Mouse (Mus musculus) neural tube, embryonic 13.5 days (tissue): ENCODE results near the gene Txn2. TPM values are rescaled to one million over a fixed set of nuclear protein-coding genes. Genes with fewer than 3 reads are reported as not detected.

Experiments
- ATAC-seq: fragments of 200-750 bp; cut with Nextera tagmentation; 2 replicates; pipeline ENCODE4 v1.8.0; 2017; ENCODE audit warnings: low read depth, mild to moderate bottlenecking, moderate TSS enrichment, moderate library complexity
- H3K27ac ChIP-seq: fragments of 300-500 bp; sonication (generic); replicated peaks from 2 replicates; pipeline ENCODE4 v1.5.1; 2015; ENCODE audit warnings: moderate library complexity, mild to moderate bottlenecking, inconsistent platforms
- H3K27me3 ChIP-seq: fragments of 300-500 bp; sonication (generic); 2 replicates; pipeline ENCODE4 v1.6.1; 2015; ENCODE audit warnings: mild to moderate bottlenecking, inconsistent platforms
- H3K36me3 ChIP-seq: fragments of 300-500 bp; sonication (generic); 2 replicates; pipeline ENCODE4 v1.6.1; 2015; ENCODE audit warnings: mild to moderate bottlenecking, inconsistent platforms
- H3K4me1 ChIP-seq: fragments of 300-500 bp; sonication (generic); replicated peaks from 2 replicates; pipeline ENCODE4 v1.6.1; 2015; ENCODE audit warnings: inconsistent platforms
- H3K4me2 ChIP-seq: fragments of 300-500 bp; sonication (generic); 2 replicates; pipeline ENCODE4 v1.6.1; 2015; ENCODE audit warnings: inconsistent platforms, mild to moderate bottlenecking, moderate library complexity
- H3K4me3 ChIP-seq: fragments of 300-500 bp; sonication (generic); 2 replicates; pipeline ENCODE4 v1.5.1; 2015; ENCODE audit warnings: mild to moderate bottlenecking, inconsistent platforms
- H3K9ac ChIP-seq: fragments of 300-500 bp; sonication (generic); 2 replicates; pipeline ENCODE4 v1.6.1; 2015; ENCODE audit warnings: moderate library complexity, mild to moderate bottlenecking, inconsistent platforms
- H3K9me3 ChIP-seq: fragments of 300-500 bp; sonication (generic); 2 replicates; pipeline ENCODE4 v1.6.1; 2016; ENCODE audit warnings: inconsistent platforms
- WGBS: fragments of 180-500 bp; shearing (Covaris S2); methylation state at CpG from one replicate; pipeline ENCODE4 v1.1.7; 2015; 5-methylcytosine and 5-hydroxymethylcytosine counted together
- polyA plus RNA-seq: library from polyadenylated mRNA; unstranded; fragments of >200 nt; fragmentation: Nextera tagmentation; extraction: Ambion mirVana; gene quantifications from 2 replicates; pipeline ENCODE4 v1.2.1, GENCODE M21; 2015

Txn2 gene
- polyA plus RNA-seq, 1 experiment from 2014 or later, result 209 TPM

DNA sequence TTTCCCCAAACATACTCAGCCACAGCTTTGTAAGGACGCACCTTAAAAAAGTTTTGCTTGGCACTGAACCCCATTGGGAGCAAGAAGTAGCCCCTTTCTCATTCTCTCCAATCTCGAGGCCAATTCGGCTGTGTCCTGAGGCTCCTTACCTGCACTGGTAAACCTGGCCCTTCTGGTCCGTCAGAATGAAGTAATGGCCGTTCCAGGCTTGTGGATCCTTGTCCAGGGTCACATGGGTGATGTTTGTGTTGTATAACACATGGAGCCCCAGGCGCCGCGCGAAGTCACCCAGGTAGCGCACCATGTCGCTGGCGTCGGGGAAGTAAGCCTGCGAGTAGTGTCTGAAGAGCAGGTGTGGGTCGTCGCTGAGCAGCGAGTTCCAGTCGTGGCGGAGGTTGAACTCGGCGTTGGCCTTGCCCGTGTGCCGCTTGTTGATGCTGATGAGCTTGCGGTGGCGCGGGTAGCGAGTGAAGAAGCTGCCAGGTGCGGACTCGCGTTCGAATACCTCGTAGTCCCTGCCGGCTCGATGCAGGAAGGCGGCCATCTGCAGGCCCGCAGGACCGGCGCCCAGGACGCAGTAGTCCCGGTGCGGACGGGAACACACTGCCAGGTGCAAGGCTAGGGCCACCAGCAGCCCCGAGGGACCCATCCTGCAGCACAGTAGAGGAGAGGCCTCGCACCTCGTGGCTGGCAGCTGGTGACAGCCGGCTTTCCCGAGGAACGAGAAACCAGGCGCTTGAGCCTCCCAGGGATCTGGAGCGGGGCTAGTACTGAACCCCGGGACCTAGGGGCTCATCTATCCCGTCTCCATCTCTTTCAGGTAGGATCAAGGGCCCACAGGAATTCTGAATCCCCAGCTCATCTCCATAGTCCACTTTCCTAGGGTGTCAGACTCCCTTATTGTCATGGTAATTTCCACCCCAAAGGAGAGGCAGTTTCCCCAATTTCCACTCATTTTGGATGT, 26.9 kb upstream of the Txn2 start:
- peak; percentile 70 for ATAC-seq
- Histone ChIP-seq H3K9me3 (no peaks in the 10 kb centered on the region), H3K4me1 (peaks cover 37% of the 10 kb centered on the region), H3K4me3 (peak overlapping the region; percentile 54), H3K36me3 (peaks cover 44% of the 10 kb centered on the region), H3K27me3 (peaks cover 8% of the 10 kb centered on the region), H3K4me2 (peak overlapping the region; percentile 86), H3K27ac (peak overlapping the region; percentile 52), H3K9ac (peak overlapping the region; percentile 76)
- WGBS, result 8% methylated on average over 52 of the region's 52 CpGs

DNA sequence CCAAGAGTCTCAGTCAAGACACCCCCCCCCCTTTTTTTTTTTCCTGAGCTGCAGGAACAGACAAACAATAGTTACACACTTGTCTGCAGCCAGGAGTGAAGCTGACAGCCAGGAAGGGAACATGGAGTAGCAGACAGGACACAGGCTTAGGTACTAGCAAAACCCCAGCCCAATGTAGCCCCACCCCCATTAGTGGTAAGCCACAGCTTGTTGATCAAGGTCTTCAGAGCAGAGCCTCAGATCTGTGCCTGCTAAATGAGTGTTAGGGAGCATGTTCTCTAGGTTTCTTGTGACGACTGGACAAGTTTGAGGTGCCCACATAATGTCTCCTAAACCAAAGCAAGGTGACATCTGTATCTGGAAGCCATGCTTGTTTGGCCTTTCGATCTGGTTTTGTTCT, 25.6 kb upstream of the Txn2 start:
- H3K4me3 ChIP-seq, result no peak overlapping the region
- H3K4me1 ChIP-seq, result peaks cover 37% of the 10 kb centered on the region
- peaks cover 8% of the 10 kb centered on the region for H3K27me3 ChIP-seq
- H3K4me2 ChIP-seq, result peak overlapping the region; percentile 24
- no peak overlapping the region for H3K9ac ChIP-seq
- ATAC-seq, result no peak
- H3K27ac ChIP-seq, result no peak overlapping the region
- H3K9me3 ChIP-seq, result no peaks in the 10 kb centered on the region
- peaks cover 43% of the 10 kb centered on the region for H3K36me3 ChIP-seq
- WGBS, result 92% methylated on average over 2 of the region's 2 CpGs

DNA sequence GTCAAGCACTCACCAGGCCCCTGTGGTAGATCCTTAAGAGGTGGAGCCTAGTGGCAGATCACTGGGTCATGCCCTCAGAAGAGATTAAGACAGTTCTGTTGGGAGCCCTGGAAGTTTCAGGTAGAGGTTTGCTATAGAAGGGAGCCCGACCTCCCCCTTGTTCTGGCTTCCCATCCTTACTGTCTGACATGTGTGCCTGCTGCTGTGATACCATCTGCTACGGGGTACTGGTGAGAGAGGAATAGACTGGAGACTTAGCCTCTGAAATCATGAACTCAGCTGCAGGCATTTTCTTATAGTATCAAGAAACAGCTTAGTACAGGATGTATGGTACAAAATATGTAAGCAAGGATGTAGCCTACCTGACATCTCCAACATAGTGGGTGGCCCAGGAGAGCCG, 24.1 kb upstream of the Txn2 start:
- WGBS, result 86% methylated on average over 3 of the region's 3 CpGs
- ATAC-seq, result no peak

DNA sequence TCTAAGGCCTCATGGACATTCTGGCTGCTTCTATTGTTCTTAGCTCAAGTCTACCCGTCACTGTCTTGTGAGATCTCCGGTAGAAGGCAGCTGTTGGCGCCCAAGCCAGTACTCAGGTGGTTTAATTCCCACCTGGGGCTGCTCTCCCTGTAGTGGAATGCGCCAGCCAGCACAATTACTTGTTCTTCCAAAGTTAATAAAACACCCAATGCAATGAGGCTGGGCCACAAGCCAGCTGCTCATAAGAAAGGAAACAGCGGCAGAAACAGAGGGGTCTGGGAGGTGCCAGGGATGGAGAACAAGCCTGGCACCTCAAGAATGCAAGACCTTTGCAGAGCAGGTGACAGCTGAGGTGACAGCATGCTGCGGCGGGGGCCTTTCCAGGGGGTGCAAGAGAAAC, 20.3 kb upstream of the Txn2 start:
- ATAC-seq, result no peak

More for the DNA sequence above, 24.1 kb upstream of the Txn2 start:
- H3K4me3 ChIP-seq, result no peak overlapping the region
- no peak overlapping the region for H3K27ac ChIP-seq
- H3K36me3 ChIP-seq, result peaks cover 37% of the 10 kb centered on the region
- H3K27me3 ChIP-seq, result peaks cover 8% of the 10 kb centered on the region
- no peaks in the 10 kb centered on the region for H3K9me3 ChIP-seq
- H3K4me1 ChIP-seq, result peaks cover 37% of the 10 kb centered on the region
- H3K9ac ChIP-seq, result no peak overlapping the region
- H3K4me2 ChIP-seq, result no peak overlapping the region

DNA sequence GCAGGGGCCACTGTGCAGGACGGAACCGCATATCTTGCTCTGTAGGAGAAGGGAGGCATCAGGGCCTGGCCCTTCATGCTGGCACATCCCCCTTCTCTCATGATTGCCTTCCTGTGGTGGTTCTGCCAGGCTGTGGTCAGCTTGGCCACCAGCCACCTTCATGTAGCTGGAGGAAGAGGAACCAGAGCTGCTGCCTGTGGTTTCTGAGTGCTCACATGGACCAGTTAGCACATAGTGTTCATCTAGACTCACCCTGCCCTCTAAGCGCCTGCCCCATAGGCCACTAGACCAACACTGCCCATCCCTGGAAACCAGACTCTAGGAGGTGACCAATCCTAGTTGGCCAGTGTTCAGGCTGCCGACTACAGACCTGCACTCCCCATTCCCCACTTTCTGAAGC, 16.9 kb upstream of the Txn2 start:
- no peak overlapping the region for H3K4me2 ChIP-seq
- no peaks in the 10 kb centered on the region for H3K27me3 ChIP-seq
- H3K36me3 ChIP-seq, result peaks cover 84% of the 10 kb centered on the region
- no peaks in the 10 kb centered on the region for H3K9me3 ChIP-seq
- H3K9ac ChIP-seq, result no peak overlapping the region
- ATAC-seq, result no peak
- no peaks in the 10 kb centered on the region for H3K4me1 ChIP-seq
- H3K4me3 ChIP-seq, result no peak overlapping the region
- no peak overlapping the region for H3K27ac ChIP-seq
- WGBS, result 90% methylated on average over 4 of the region's 4 CpGs

More for the DNA sequence above, 20.3 kb upstream of the Txn2 start:
- H3K27ac ChIP-seq, result no peak overlapping the region
- H3K36me3 ChIP-seq, result peaks cover 71% of the 10 kb centered on the region
- H3K4me2 ChIP-seq, result no peak overlapping the region
- H3K4me3 ChIP-seq, result no peak overlapping the region
- peaks cover 5% of the 10 kb centered on the region; the same call in 1 of the 2 replicates for H3K4me1 ChIP-seq
- no peaks in the 10 kb centered on the region for H3K27me3 ChIP-seq
- 86% methylated on average over 7 of the region's 7 CpGs for WGBS
- no peak overlapping the region for H3K9ac ChIP-seq
- H3K9me3 ChIP-seq, result no peaks in the 10 kb centered on the region

DNA sequence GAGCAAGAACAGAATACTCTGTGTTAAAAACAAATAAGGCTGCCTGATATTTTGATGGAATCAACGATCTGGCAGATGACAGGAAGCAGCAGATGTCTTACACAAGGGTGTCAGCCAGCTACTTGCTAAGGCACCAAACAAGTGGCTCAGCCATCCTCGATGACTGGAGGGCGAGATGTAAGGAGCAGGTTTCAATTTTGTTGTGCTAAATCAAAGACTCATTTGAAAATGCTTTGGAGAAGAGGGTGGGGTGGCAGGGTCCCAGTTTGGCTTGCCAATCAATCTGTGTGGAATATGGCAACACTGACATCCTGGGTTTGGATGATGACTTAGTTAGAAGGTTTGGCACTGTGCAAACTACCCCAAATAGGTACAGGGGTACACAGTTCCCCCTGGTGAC, 12.8 kb upstream of the Txn2 start:
- H3K9ac ChIP-seq, result no peak overlapping the region
- H3K4me1 ChIP-seq, result no peaks in the 10 kb centered on the region
- no peak overlapping the region for H3K27ac ChIP-seq
- H3K27me3 ChIP-seq, result no peaks in the 10 kb centered on the region
- H3K36me3 ChIP-seq, result peaks cover 49% of the 10 kb centered on the region
- H3K4me3 ChIP-seq, result no peak overlapping the region
- 84% methylated on average over 3 of the region's 3 CpGs for WGBS
- ATAC-seq, result no peak
- H3K4me2 ChIP-seq, result no peak overlapping the region
- no peaks in the 10 kb centered on the region for H3K9me3 ChIP-seq

DNA sequence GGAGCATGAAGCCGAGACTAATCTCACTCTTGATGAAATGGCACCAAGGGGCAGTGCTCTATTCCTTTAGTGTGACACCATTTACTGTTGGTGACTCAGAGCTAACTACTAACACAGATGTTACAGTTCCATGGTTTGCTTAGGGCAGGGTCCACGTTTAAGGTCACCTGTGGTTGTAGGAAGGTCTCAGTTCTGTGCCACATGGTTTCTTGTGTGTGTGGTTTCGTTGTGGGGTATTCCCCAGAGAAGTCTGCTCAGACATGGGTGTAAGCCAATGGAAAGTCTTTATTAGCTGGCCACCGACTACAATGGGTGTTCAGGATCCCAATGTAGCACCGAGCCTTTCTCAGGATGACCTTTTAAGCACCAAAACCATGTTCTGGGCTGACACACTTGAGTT, 9.7 kb upstream of the Txn2 start:
- Histone ChIP-seq H3K9ac (no peak overlapping the region), H3K36me3 (peaks cover 23% of the 10 kb centered on the region), H3K4me2 (no peak overlapping the region), H3K27ac (no peak overlapping the region), H3K9me3 (no peaks in the 10 kb centered on the region), H3K4me1 (peaks cover 9% of the 10 kb centered on the region), H3K27me3 (no peaks in the 10 kb centered on the region), H3K4me3 (no peak overlapping the region)
- 80% methylated on average over 5 of the region's 5 CpGs for WGBS
- no peak for ATAC-seq

DNA sequence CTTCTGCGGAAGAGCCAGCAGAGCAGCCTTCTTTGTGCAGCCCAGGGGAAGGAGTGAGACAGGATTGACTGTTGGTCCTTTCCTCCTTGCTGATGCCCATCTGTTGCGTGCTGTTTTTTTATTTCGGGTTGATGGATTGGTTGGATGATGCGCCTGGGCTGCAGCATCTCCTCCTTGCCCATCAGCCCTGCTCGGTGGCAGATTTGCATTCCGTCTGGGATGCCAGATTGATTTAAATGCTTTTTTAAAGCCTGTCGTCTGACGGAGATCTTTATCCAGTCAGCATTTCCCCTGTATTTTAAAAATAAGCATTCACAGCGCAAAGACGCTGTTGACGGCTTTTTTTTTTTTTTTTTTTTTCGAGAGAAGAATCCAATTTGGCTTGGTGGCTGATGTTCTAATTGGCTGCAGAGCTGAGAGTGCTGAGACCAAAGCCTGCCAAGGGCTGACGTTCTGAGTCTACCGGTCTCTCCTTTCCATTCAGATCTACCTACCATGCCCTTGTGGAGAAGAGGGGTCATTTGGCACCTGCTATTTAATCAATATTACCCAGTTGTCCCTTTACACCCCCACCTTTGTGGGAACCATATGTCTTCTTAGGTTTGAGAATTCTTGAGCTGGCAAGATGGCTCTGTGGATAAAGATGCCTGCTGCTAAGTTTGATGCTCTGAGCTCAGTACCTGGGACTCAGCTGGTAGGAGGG, 7.0 kb upstream of the Txn2 start:
- Histone ChIP-seq H3K4me3 (no peak overlapping the region), H3K27ac (no peak overlapping the region), H3K9me3 (no peaks in the 10 kb centered on the region), H3K4me1 (peaks cover 12% of the 10 kb centered on the region), H3K36me3 (no peaks in the 10 kb centered on the region), H3K9ac (no peak overlapping the region), H3K4me2 (no peak overlapping the region), H3K27me3 (no peaks in the 10 kb centered on the region)
- 73% methylated on average over 14 of the region's 14 CpGs for WGBS
- ATAC-seq, result no peak

DNA sequence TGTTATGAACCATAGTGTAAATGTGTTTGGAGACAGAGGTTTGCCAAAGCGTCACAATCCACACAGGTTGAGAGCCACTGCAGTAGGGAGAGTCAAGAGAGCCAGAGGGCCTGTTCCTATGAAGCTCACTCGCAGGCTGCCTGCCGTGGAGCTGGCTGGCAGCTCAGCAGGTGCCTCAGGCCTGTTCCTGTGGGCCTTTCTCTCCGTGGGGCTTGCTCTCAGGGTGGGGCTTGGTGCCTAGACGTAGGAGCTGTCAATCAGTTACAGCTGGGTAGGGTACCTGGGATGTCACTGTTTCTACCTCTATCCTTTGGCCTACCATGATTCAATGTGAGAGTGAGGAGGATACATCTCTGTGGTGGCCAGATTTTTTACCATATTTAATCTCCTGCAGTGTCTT, 6.2 kb upstream of the Txn2 start:
- Histone ChIP-seq H3K4me1 (peaks cover 14% of the 10 kb centered on the region), H3K4me3 (no peak overlapping the region), H3K27ac (no peak overlapping the region), H3K36me3 (no peaks in the 10 kb centered on the region), H3K9me3 (no peaks in the 10 kb centered on the region), H3K27me3 (no peaks in the 10 kb centered on the region), H3K9ac (no peak overlapping the region), H3K4me2 (no peak overlapping the region)
- no peak for ATAC-seq
- 69% methylated on average over 5 of the region's 5 CpGs for WGBS

DNA sequence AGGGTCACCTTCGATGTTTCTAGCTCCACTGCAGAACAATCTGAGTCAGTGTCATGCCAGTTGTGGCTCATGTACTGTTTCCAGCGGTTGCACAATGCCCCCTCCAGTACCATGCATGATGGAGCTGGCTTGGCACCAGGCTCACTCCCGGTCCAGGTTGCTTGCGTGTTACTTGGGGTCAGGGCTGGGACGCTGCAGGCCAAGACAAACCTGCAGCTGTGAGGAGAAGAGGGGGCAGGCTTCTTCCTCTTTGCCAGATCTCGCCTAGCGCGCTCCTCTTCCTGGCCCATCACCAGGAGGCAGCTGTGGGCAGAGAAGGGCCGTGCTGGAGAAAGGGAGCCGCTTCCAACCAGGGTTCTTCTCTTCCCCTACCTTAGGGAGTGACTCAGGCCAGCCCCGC, 5.5 kb upstream of the Txn2 start:
- 79% methylated on average over 11 of the region's 11 CpGs for WGBS

DNA sequence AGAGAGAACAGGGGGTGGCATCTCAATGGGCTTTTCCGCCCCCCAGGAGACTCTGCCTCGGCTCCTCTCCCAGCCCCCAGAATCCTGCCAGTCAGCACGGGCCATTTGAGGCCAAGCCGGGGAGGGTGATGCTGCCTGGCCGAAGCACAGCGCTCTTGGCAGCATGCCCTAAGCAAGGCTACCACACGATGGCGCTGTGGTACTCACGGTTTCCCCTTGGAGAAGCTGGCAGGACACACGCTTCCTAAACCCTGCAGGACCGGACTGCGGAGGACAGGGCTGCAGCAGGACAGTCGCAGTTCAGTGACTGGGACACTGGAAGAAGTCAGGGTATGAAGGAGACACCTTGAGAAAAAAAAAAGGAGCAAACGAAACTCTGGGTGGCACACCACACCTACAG, 5.0 kb upstream of the Txn2 start:
- under 1% methylated on average over 14 of the region's 14 CpGs for WGBS
- Histone ChIP-seq H3K4me3 (0 out of 2 replicates have a peak overlapping the region, but pooled peaks have one; percentile 3), H3K4me1 (peaks cover 22% of the 10 kb centered on the region), H3K27ac (0 out of 2 replicates have a peak overlapping the region, but pooled peaks have one; percentile 33), H3K4me2 (peak overlapping the region; percentile 37), H3K9me3 (no peaks in the 10 kb centered on the region), H3K27me3 (no peaks in the 10 kb centered on the region), H3K36me3 (no peaks in the 10 kb centered on the region), H3K9ac (peak overlapping the region; percentile 55)
- ATAC-seq, result 0 out of 2 replicates have a peak, but pooled peaks have one; percentile 36

More for the DNA sequence above, 5.5 kb upstream of the Txn2 start:
- H3K27me3 ChIP-seq, result no peaks in the 10 kb centered on the region
- H3K9me3 ChIP-seq, result no peaks in the 10 kb centered on the region
- no peak overlapping the region for H3K27ac ChIP-seq
- peak overlapping the region; percentile 37; the same call in 1 of the 2 replicates for H3K4me2 ChIP-seq
- H3K4me3 ChIP-seq, result no peak overlapping the region
- no peak for ATAC-seq
- H3K4me1 ChIP-seq, result peaks cover 21% of the 10 kb centered on the region
- 0 out of 2 replicates have a peak overlapping the region, but pooled peaks have one; percentile 55 for H3K9ac ChIP-seq
- H3K36me3 ChIP-seq, result no peaks in the 10 kb centered on the region

DNA sequence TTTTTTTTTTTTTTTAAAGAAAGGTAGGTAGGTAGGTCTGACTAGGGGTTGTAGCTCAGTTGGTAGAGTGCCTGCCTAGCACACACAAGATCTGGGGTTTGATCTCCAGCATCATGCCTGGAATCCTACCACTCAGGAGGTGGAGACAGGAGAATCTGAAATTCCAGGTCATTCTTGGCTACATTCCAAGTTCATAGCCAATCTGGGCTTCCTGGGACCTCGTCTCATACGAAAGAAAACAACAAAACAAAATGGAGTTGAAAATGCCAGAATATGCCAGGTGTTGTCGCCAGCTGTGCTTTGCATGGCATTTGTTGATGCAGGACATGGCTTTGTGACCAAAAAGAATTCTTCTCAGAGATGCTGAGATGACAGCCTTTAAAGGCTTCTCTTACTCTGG, 4.4 kb upstream of the Txn2 start:
- WGBS, result 80% methylated on average over 3 of the region's 3 CpGs
- Histone ChIP-seq H3K9ac (no peak overlapping the region), H3K4me3 (no peak overlapping the region)

More for the DNA sequence above, 4.4 kb upstream of the Txn2 start:
- H3K4me2 ChIP-seq, result no peak overlapping the region
- H3K27ac ChIP-seq, result 0 out of 2 replicates have a peak overlapping the region, but pooled peaks have one; percentile 33
- H3K4me1 ChIP-seq, result peaks cover 24% of the 10 kb centered on the region
- no peaks in the 10 kb centered on the region for H3K36me3 ChIP-seq
- no peaks in the 10 kb centered on the region for H3K9me3 ChIP-seq
- no peaks in the 10 kb centered on the region for H3K27me3 ChIP-seq
- ATAC-seq, result no peak
